Mouse (Mus musculus): ENCODE results near the gene Lca5l.

Gene Lca5l

GRCm38 (mm10) chr16:96191531-96192506, at the start of gene Lca5l:
Gene Lca5l, minus strand, starts transcription at chr16:96192271.
- peak; percentile 100 for DNase-seq (ENCODE audit: low spot score)

GRCm38 (mm10) chr16:96235366-96235970, 43.4 kb upstream of the Lca5l start, which contains the start of gene B3galt5:
Gene B3galt5, plus strand, starts transcription at chr16:96235801.
- DNase-seq (ENCODE audit: low spot score) = no peak

- DNase-seq (ENCODE audit: low spot score) = no peak
Observed at GRCm38 (mm10) chr16:96233996-96234395, 41.9 kb upstream of the Lca5l start.

DNA sequence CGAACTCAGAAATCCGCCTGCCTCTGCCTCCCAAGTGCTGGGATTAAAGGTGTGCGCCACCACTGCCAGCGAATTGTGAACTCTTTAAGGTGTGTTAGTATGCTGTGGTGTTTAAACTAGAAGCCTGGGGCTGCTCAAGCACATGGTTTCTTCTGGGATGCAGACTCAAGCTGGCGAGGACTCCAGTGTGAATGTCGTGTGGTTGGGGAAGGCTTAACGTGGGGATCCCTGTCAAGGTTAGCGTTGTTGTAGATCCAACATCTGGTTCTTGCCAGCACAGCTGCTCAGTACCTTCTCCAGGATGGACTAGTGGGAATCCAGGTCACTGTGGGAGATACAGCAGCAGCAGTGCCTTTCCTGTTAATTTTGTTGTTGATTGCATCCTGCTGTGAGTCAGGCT, 39.9 kb upstream of the Lca5l start:
- DNase-seq (ENCODE audit: low spot score) = no peak

DNA sequence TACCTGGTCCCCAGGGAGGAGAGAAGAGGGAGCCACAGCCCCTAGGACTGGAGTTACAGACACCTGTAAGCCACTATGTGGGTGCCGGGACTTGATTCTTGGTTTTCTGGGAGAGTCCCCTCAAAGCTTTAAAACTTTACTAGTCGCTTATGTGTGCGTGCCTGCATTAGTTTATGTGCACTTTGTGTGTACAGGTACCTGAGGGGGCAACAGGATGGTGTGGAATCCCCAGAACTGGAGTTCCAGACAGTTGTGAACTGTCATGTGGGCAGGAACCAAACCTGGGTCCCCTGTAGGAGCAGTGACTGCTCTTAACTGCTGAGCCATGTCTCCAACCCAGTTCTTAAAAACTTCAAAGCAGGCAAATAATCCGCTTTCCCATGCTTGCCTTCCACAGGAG, 39.2 kb upstream of the Lca5l start:
- no peak for DNase-seq (ENCODE audit: low spot score)

DNA sequence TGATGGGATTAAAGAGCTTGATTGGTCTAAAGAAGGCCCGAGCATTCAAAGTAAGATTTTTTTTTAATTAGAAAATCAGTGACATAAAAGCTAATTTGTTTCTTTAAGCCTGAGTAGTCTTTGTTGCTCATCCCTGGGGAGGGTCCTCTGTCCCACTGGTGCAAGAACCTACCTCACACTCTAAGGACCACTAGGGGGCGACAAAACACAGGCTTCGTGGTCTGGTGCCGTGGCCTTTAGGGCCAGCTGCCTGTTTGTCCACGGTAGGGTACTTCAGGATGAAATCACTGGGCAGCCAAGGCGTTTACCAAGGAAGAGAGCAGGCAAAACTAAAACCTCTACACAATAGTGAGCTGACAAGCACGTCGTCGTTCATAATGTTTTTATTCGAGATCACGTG, 38.3 kb upstream of the Lca5l start:
- DNase-seq (ENCODE audit: low spot score) = peak; percentile 78

DNA sequence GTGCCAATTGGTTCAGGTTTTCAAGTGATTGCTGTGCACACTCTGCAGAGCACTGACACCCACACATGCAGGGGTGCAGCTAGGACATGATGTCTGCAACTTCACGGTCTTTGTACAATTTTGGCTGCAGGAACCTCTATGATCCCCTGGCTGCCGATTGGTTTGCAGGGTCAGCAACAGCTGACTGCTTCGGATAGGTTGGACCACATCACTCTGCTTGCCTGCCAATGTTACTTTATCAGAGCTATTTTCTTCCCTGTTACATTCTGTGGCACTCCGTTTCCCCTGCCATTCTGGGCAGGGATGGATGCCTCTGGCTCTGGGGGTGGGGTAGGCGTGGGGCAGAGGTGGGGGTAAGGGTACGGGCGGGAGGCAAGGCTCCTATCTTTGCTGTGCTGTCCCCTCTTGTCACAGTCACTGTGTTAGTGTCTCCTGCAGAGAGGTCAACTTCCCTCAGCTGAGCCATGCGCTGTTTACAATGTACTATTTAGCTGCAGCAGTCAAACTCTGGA, 37.0 kb upstream of the Lca5l start:
- no peak for DNase-seq (ENCODE audit: low spot score)

DNA sequence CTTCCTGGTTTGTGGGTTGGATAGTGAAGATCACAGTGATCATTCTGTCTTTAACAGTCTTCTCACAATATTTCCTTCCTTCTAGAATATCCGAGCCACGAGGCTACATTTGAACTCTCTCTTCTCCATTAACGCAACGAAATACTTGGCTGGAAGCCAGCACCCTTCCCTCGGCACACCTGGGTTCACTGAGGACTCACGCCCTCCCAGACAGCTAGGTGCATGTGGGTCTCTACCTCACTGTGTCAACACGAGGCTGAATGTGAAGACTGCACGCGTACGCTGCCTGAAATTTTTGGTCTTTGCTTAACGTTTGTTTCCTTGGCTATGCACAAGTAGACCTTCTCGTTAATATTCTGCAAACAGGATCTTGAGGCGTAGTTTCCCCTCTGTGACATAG, 36.4 kb upstream of the Lca5l start:
- DNase-seq (ENCODE audit: low spot score) = no peak

GRCm38 (mm10) chr16:96222452-96222851, 30.4 kb upstream of the Lca5l start:
- no peak for DNase-seq (ENCODE audit: low spot score)

GRCm38 (mm10) chr16:96221959-96222358, 29.9 kb upstream of the Lca5l start:
- no peak for DNase-seq (ENCODE audit: low spot score)

DNA sequence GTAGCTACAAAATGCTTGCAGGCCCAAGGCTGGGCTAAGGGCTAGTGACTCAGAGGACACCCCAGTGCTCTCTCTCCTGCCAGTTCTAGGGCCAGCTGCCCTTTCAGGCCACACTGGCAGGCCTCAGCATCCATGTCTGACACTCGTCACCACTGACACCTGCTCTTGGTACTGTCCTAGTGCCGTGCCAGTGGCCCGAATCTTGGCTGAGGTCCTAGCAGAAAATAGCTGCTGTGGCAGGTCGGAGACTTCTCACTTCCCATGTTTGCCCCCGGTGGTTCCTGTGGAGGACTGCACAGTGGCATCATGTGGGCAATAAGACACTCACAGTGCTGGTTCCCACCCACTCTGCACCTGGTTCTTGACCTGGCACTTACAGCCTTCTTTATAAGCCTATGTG, 29.4 kb upstream of the Lca5l start:
- no peak for DNase-seq (ENCODE audit: low spot score)

DNA sequence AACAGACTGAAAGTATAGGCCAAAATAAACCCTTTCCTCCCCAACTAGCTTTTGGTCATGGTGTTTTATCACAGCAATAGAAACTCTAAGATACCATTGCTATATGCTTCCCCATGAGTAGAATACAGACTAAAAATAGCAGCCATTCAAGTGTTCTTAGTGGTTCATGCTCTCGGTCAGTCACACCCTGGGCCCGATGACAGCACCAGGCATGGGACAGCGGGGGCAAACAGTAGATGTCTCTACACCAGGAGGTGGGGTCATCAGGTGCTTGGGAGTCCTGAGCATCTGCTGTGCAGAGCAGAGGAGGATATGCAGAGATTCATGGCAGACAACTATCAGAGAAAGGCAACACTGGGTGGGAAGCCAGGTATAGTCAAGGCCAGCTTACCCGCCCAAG, 21.0 kb upstream of the Lca5l start:
- DNase-seq (ENCODE audit: low spot score) = no peak

DNA sequence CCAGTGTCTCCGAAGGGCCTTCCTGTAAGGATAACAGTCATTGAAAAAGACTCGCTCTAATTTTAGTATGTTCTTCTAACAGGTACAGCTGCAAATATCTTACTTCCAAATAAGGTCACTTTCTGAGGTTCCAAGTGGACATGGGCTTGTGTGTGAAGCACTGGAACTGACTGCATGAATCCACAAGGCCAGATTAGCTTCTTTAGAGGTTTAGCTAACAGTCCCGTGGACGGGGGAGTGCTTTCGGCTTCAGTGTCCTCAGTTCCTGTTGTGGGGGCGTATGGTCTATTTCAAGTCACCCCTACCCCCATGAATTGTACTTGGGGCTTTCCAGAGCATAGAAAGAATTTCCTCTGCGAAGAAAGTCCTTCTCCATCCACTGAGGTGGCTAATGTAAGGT, 18.8 kb upstream of the Lca5l start:
- DNase-seq (ENCODE audit: low spot score) = no peak

- no peak for DNase-seq (ENCODE audit: low spot score)
Observed at GRCm38 (mm10) chr16:96209789-96210188, 17.7 kb upstream of the Lca5l start.

- DNase-seq (ENCODE audit: low spot score) = no peak
Observed at GRCm38 (mm10) chr16:96201485-96202232, 9.6 kb upstream of the Lca5l start.

DNA sequence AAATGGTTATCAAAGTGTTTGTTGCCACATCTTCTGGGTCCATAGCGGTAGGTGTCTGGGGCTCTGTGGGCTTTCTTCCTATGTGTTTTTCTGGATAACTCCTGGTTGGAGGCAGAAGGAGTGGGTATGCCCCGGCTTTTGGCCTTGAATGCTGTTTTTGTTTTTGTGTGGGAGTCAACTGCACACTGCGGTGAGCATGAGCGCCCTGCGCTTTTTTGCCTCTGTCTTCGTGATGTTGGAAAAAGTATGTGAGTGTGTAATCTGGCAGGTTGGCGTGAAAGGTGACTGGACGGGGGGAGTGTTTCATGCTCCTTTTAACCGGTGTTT, 8.6 kb upstream of the Lca5l start:
- DNase-seq (ENCODE audit: low spot score) = no peak

- no peak for DNase-seq (ENCODE audit: low spot score)
Observed at GRCm38 (mm10) chr16:96199913-96200701, 8.0 kb upstream of the Lca5l start, which contains the start of gene Sh3bgr. Gene Sh3bgr, plus strand, starts transcription at chr16:96200450.

DNA sequence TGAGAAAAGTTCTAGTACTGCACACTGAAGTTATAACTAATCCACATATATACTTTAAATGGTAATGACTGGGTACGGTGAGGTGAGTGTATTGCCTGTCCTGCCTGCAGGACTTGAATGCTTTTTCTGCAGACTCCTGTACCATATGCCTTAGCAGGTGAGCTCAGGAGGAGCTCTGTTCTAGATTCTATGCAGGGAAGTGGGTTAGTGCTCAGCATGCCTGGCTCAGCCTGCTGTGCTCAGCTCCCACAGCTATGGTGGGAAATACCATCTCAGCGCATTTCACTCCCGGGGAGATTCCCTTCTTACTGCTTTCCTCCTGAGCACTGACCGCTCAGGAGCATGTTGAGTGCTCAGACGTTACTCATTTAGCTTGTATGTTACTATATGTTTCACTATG, 4.5 kb downstream of the Lca5l start:
- no peak for DNase-seq (ENCODE audit: low spot score)

- DNase-seq (ENCODE audit: low spot score) = no peak
Observed at GRCm38 (mm10) chr16:96179156-96179555, 12.9 kb downstream of the Lca5l start.

DNA sequence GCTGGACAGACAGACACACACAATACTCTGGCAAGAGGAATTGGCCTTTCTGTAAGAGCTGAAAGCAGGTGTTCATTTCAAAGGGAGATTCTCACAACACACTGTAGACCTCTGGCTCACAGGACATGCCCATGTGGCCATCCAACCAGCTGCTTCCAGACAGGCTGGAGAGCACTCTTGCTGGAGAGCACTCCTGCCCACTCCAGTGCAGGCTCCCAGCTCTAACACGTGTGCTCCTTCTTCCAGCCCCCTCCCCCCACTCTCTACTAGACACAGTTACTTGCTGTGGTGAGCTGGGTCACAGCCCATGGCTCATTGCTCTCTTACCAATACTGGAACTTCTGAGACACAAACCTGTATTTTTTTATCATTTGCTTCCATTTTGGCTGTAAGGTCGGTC, 16.7 kb downstream of the Lca5l start:
- DNase-seq (ENCODE audit: low spot score) = no peak

DNA sequence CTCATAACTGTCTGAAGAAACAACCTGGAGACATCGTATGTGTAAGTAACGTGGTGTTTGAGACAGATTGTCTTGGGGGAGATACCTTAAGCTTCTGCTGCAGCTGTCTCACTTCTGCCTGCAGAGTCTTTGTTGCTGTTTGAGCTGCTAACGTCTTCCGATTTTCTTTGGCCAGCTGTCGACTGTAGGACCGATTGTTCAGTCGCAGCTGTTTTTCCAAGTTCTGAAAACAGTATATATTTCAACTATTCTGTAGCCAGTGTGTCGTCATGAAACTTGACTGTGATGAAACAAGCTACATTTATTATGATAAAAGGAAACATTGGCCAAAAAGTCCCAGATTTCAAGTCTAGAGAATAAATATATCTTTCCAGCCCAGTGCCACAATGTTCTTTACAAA, 18.4 kb downstream of the Lca5l start:
- no peak for DNase-seq (ENCODE audit: low spot score)

GRCm38 (mm10) chr16:96168837-96169236, 23.2 kb downstream of the Lca5l start:
- DNase-seq (ENCODE audit: low spot score) = no peak
